Mouse (Mus musculus): ENCODE measurements around the gene Pcmt1. TPM values are rescaled to one million over a fixed set of nuclear protein-coding genes. Genes with fewer than 3 reads are reported as not detected.
A peak's percentile ranks its signal among the peaks of the same experiment; 100 is the strongest.

Pcmt1 gene
- polyA plus RNA-seq, 1 experiment from 2014 or later: 110 TPM

- peaks cover 18% of the 10 kb centered on the region for H3K4me1 ChIP-seq (replicated peaks; ENCODE audit: control insufficient read depth, insufficient read depth, low read length)
- H3K4me2 ChIP-seq (ENCODE audit: low read length): peak overlapping the region; percentile 86
- peak overlapping the region; percentile 81 for H3K27ac ChIP-seq (ENCODE audit: low read depth)
- DNase-seq (ENCODE audit: low spot score): peak; percentile 94
- H3K9ac ChIP-seq (ENCODE audit: low read length): peak overlapping the region; percentile 88
- ATAC-seq (replicated peaks; ENCODE audit: low FRiP score, low TSS enrichment, low read depth): peak; percentile 92
- no peaks in the 10 kb centered on the region for H3K9me3 ChIP-seq (ENCODE audit: control insufficient read depth, low read length)
- no peaks in the 10 kb centered on the region for H3K36me3 ChIP-seq (ENCODE audit: control insufficient read depth, insufficient read depth, low read length)
- no peaks in the 10 kb centered on the region for H3K27me3 ChIP-seq (replicated peaks; ENCODE audit: control insufficient read depth, insufficient read depth, low read length)
- H3K4me3 ChIP-seq (ENCODE audit: low read depth, low read length): peak overlapping the region; percentile 92
- WGBS: under 1% methylated on average over 58 of the region's 64 CpGs
Measured at GRCm38 (mm10) chr10:7663159-7664026, 17.5 kb downstream of the Pcmt1 start.

- peak overlapping the region; percentile 81 for H3K27ac ChIP-seq (ENCODE audit: low read depth)
- no peaks in the 10 kb centered on the region for H3K27me3 ChIP-seq (replicated peaks; ENCODE audit: control insufficient read depth, insufficient read depth, low read length)
- H3K4me3 ChIP-seq (ENCODE audit: low read depth, low read length): peak overlapping the region; percentile 92
- H3K4me2 ChIP-seq (ENCODE audit: low read length): peak overlapping the region; percentile 86
- H3K9me3 ChIP-seq (ENCODE audit: control insufficient read depth, low read length): no peaks in the 10 kb centered on the region
- WGBS: 0% methylated on average over 44 of the region's 44 CpGs
- H3K4me1 ChIP-seq (replicated peaks; ENCODE audit: control insufficient read depth, insufficient read depth, low read length): peaks cover 12% of the 10 kb centered on the region
- ATAC-seq (replicated peaks; ENCODE audit: low FRiP score, low TSS enrichment, low read depth): peak; percentile 86
- peak overlapping the region; percentile 88 for H3K9ac ChIP-seq (ENCODE audit: low read length)
- peak; percentile 92 for DNase-seq (ENCODE audit: low spot score)
- no peaks in the 10 kb centered on the region for H3K36me3 ChIP-seq (ENCODE audit: control insufficient read depth, insufficient read depth, low read length)
Measured at GRCm38 (mm10) chr10:7662471-7663141, 18.3 kb downstream of the Pcmt1 start.

- Histone ChIP-seq H3K4me2 (ENCODE audit: low read length) (no peak overlapping the region), H3K9me3 (ENCODE audit: control insufficient read depth, low read length) (no peaks in the 10 kb centered on the region), H3K4me1 (replicated peaks; ENCODE audit: control insufficient read depth, insufficient read depth, low read length) (no peaks in the 10 kb centered on the region), H3K27ac (ENCODE audit: low read depth) (no peak overlapping the region), H3K9ac (ENCODE audit: low read length) (no peak overlapping the region), H3K36me3 (ENCODE audit: control insufficient read depth, insufficient read depth, low read length) (peaks cover 25% of the 10 kb centered on the region), H3K27me3 (replicated peaks; ENCODE audit: control insufficient read depth, insufficient read depth, low read length) (no peaks in the 10 kb centered on the region), H3K4me3 (ENCODE audit: low read depth, low read length) (no peak overlapping the region)
- no peak for ATAC-seq (replicated peaks; ENCODE audit: low FRiP score, low TSS enrichment, low read depth)
- DNase-seq (ENCODE audit: low spot score): no peak
- 92% methylated on average over 2 of the region's 2 CpGs for WGBS
Measured at GRCm38 (mm10) chr10:7651057-7651456, 29.9 kb downstream of the Pcmt1 start.

- WGBS: 88% methylated on average over 4 of the region's 4 CpGs
Measured at GRCm38 (mm10) chr10:7649059-7649458, 31.9 kb downstream of the Pcmt1 start.

GRCm38 (mm10) chr10:7645911-7646310 is 35.0 kb downstream of the Pcmt1 start:
- 90% methylated on average over 2 of the region's 2 CpGs for WGBS

More at GRCm38 (mm10) chr10:7649059-7649458, 31.9 kb downstream of the Pcmt1 start:
- ATAC-seq (replicated peaks; ENCODE audit: low FRiP score, low TSS enrichment, low read depth): no peak
- Histone ChIP-seq H3K9me3 (ENCODE audit: control insufficient read depth, low read length) (no peaks in the 10 kb centered on the region), H3K27ac (ENCODE audit: low read depth) (no peak overlapping the region), H3K27me3 (replicated peaks; ENCODE audit: control insufficient read depth, insufficient read depth, low read length) (no peaks in the 10 kb centered on the region), H3K4me2 (ENCODE audit: low read length) (no peak overlapping the region), H3K4me1 (replicated peaks; ENCODE audit: control insufficient read depth, insufficient read depth, low read length) (no peaks in the 10 kb centered on the region), H3K9ac (ENCODE audit: low read length) (no peak overlapping the region), H3K36me3 (ENCODE audit: control insufficient read depth, insufficient read depth, low read length) (peaks cover 34% of the 10 kb centered on the region), H3K4me3 (ENCODE audit: low read depth, low read length) (no peak overlapping the region)
- DNase-seq (ENCODE audit: low spot score): no peak

GRCm38 (mm10) chr10:7640366-7640765 is 40.6 kb downstream of the Pcmt1 start:
- H3K9ac ChIP-seq (ENCODE audit: low read length): no peak overlapping the region
- no peak overlapping the region for H3K4me3 ChIP-seq (ENCODE audit: low read depth, low read length)
- WGBS: 97% methylated on average over 12 of the region's 12 CpGs
- no peaks in the 10 kb centered on the region for H3K9me3 ChIP-seq (ENCODE audit: control insufficient read depth, low read length)
- H3K36me3 ChIP-seq (ENCODE audit: control insufficient read depth, insufficient read depth, low read length): peaks cover 66% of the 10 kb centered on the region
- no peak for DNase-seq (ENCODE audit: low spot score)
- no peaks in the 10 kb centered on the region for H3K4me1 ChIP-seq (replicated peaks; ENCODE audit: control insufficient read depth, insufficient read depth, low read length)
- H3K4me2 ChIP-seq (ENCODE audit: low read length): no peak overlapping the region
- H3K27ac ChIP-seq (ENCODE audit: low read depth): no peak overlapping the region
- no peak for ATAC-seq (replicated peaks; ENCODE audit: low FRiP score, low TSS enrichment, low read depth)
- H3K27me3 ChIP-seq (replicated peaks; ENCODE audit: control insufficient read depth, insufficient read depth, low read length): no peaks in the 10 kb centered on the region

More at GRCm38 (mm10) chr10:7645911-7646310, 35.0 kb downstream of the Pcmt1 start:
- no peaks in the 10 kb centered on the region for H3K4me1 ChIP-seq (replicated peaks; ENCODE audit: control insufficient read depth, insufficient read depth, low read length)
- H3K9ac ChIP-seq (ENCODE audit: low read length): no peak overlapping the region
- no peak overlapping the region for H3K4me3 ChIP-seq (ENCODE audit: low read depth, low read length)
- ATAC-seq (replicated peaks; ENCODE audit: low FRiP score, low TSS enrichment, low read depth) (no peak), DNase-seq (ENCODE audit: low spot score) (no peak)
- H3K27ac ChIP-seq (ENCODE audit: low read depth): no peak overlapping the region
- H3K27me3 ChIP-seq (replicated peaks; ENCODE audit: control insufficient read depth, insufficient read depth, low read length): no peaks in the 10 kb centered on the region
- peaks cover 56% of the 10 kb centered on the region for H3K36me3 ChIP-seq (ENCODE audit: control insufficient read depth, insufficient read depth, low read length)
- no peak overlapping the region for H3K4me2 ChIP-seq (ENCODE audit: low read length)
- H3K9me3 ChIP-seq (ENCODE audit: control insufficient read depth, low read length): no peaks in the 10 kb centered on the region

GRCm38 (mm10) chr10:7630951-7631720 is 49.8 kb downstream of the Pcmt1 start:
- Histone ChIP-seq H3K9ac (ENCODE audit: low read length) (no peak overlapping the region), H3K9me3 (ENCODE audit: control insufficient read depth, low read length) (no peaks in the 10 kb centered on the region), H3K27me3 (replicated peaks; ENCODE audit: control insufficient read depth, insufficient read depth, low read length) (no peaks in the 10 kb centered on the region), H3K4me2 (ENCODE audit: low read length) (no peak overlapping the region), H3K4me1 (replicated peaks; ENCODE audit: control insufficient read depth, insufficient read depth, low read length) (no peaks in the 10 kb centered on the region; the same call in 1 of the 2 replicates), H3K36me3 (ENCODE audit: control insufficient read depth, insufficient read depth, low read length) (peaks cover 29% of the 10 kb centered on the region), H3K27ac (ENCODE audit: low read depth) (no peak overlapping the region), H3K4me3 (ENCODE audit: low read depth, low read length) (no peak overlapping the region)
- WGBS: 58% methylated on average over 16 of the region's 16 CpGs
- ATAC-seq (replicated peaks; ENCODE audit: low FRiP score, low TSS enrichment, low read depth): no peak
- DNase-seq (ENCODE audit: low spot score): no peak

- Histone ChIP-seq H3K36me3 (ENCODE audit: control insufficient read depth, insufficient read depth, low read length) (peaks cover 29% of the 10 kb centered on the region), H3K9me3 (ENCODE audit: control insufficient read depth, low read length) (no peaks in the 10 kb centered on the region), H3K4me2 (ENCODE audit: low read length) (no peak overlapping the region), H3K9ac (ENCODE audit: low read length) (no peak overlapping the region), H3K4me1 (replicated peaks; ENCODE audit: control insufficient read depth, insufficient read depth, low read length) (no peaks in the 10 kb centered on the region; the same call in 1 of the 2 replicates), H3K4me3 (ENCODE audit: low read depth, low read length) (no peak overlapping the region), H3K27me3 (replicated peaks; ENCODE audit: control insufficient read depth, insufficient read depth, low read length) (no peaks in the 10 kb centered on the region), H3K27ac (ENCODE audit: low read depth) (no peak overlapping the region)
- 84% methylated on average over 5 of the region's 5 CpGs for WGBS
- DNase-seq (ENCODE audit: low spot score) (no peak), ATAC-seq (replicated peaks; ENCODE audit: low FRiP score, low TSS enrichment, low read depth) (no peak)
Measured at GRCm38 (mm10) chr10:7630286-7630685, 50.6 kb downstream of the Pcmt1 start.
